Mouse (Mus musculus): Measurements from ENCODE around the gene Fitm1. TPM values are rescaled to one million over a fixed set of nuclear protein-coding genes. Genes with fewer than 3 reads are reported as not detected.

Fitm1 gene
- 1.4 and 4.2 TPM in 2 replicates for polyA plus RNA-seq (2016; fragmentation: Nextera tagmentation; extraction: Ambion mirVana)

DNA sequence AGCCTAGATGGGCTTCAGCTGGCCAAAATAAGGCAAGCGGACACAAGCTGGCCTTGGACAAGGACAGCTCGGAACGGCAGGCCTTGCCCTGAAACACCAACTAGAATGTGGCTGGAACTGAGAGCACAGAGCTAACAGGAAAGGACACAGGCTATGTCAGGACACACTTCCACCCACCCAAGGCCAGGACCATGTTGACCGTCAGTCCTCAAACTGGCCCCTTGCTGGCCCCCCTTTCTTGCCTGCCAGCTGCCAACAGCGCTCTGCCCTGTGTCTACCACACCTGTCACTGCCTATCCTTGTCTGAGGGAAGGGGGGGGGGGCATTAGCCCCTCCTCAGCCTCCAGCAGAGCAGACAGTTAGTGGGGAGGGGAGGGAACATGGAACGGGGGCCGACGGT is at the start of gene Fitm1:
TSS of gene Fitm1 (plus strand) at position 316 of the 400 bp plus-strand sequence.
- Histone ChIP-seq H3K4me3 (no peak within 1 kb of the TSS), H3K27me3 (no peaks in the 10 kb centered on the region), H3K4me1 (peaks cover 10% of the 10 kb centered on the region), H3K9ac (no peak within 1 kb of the TSS), H3K27ac (no peak within 1 kb of the TSS), H3K36me3 (peaks cover 10% of the 10 kb centered on the region), H3K4me2 (replicated peaks) (no peak within 1 kb of the TSS), H3K9me3 (replicated peaks) (no peaks in the 10 kb centered on the region)
- WGBS: 80% methylated on average over 8 of the region's 8 CpGs
- no peak for ATAC-seq (ENCODE audit: low FRiP score)

DNA sequence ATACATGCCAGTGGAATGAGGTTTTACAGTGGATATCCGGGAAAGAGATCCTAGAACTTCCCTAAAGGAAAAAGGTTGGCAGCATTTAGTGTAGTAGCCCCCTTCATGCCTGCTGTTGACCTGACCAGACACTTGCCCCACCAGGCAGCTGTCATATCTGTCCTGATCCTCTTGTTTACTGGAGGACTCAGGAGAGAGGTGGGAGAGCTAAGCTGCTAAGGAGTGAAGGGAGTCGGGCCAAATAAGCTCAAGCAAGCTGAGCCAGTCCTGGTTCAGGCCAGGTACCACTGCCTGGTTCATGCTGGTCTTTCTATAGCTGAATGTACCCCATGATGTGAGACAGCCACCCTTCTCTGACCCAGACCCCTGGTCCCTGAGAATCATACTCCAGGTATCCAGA is 48.7 kb upstream of the Fitm1 start:
- Histone ChIP-seq H3K36me3 (no peaks in the 10 kb centered on the region), H3K9ac (no peak overlapping the region), H3K27me3 (peaks cover 25% of the 10 kb centered on the region), H3K4me3 (no peak overlapping the region), H3K4me2 (replicated peaks) (no peak overlapping the region), H3K4me1 (no peaks in the 10 kb centered on the region), H3K9me3 (replicated peaks) (no peaks in the 10 kb centered on the region), H3K27ac (no peak overlapping the region)
- WGBS: 87% methylated on average over 2 of the region's 2 CpGs
- ATAC-seq (ENCODE audit: low FRiP score): no peak

DNA sequence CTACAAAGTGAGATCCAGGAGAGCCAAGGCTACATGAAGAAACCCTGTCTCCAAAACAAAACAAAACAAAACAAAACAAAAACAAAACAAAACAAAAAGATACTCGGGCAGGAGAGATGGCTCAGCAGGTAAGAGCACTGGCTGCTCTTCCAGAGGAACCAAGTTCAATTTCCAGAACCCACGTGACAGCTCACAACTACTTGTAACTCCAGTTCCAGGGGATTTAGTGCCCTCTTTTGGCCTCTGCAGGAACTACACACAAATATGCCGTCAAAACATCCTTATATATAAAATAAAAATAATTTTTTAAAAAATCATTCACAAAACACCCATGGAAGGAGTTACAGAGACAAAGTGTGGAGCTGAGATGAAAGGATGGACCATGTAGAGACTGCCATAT is 47.5 kb upstream of the Fitm1 start:
- H3K9ac ChIP-seq: no peak overlapping the region
- no peak overlapping the region for H3K27ac ChIP-seq
- H3K4me3 ChIP-seq: no peak overlapping the region
- peaks cover 15% of the 10 kb centered on the region for H3K27me3 ChIP-seq
- no peak for ATAC-seq (ENCODE audit: low FRiP score)
- WGBS: 21% methylated on average over 3 of the region's 3 CpGs
- H3K4me2 ChIP-seq (replicated peaks): no peak overlapping the region
- H3K4me1 ChIP-seq: no peaks in the 10 kb centered on the region
- H3K36me3 ChIP-seq: no peaks in the 10 kb centered on the region
- no peaks in the 10 kb centered on the region for H3K9me3 ChIP-seq (replicated peaks)

DNA sequence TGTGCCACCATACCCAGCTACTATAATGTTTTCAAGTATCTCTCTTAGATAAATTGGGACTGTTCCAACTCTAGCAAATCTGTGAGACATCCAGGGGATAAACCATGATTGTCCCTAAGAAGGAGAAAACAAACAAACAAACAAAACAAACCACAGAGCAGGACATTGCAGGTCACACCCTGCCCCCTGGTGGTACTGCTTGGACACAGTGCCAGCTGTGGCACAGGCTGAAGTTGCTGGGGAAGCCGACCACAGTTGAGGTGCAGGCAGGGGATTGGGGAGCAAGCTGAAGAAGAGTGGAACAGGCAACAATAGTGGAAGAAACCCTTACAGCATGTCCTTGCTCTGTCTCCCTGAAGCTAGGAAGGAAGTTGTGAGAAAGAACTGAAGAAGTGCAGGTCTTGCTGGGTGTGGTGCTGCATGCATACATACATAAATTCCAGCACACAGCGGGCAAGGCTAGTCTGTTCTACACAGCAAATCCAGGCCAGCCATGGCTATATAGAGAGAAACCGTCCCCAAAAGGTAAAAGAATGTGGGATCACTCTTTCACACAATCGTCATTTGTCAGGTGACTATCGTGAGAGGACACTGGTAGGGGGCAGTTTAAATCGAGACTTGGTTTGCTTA is 39.2 kb upstream of the Fitm1 start:
- Histone ChIP-seq H3K4me2 (replicated peaks) (no peak overlapping the region), H3K9me3 (replicated peaks) (no peaks in the 10 kb centered on the region), H3K36me3 (no peaks in the 10 kb centered on the region), H3K27ac (no peak overlapping the region), H3K4me1 (peaks cover 19% of the 10 kb centered on the region), H3K9ac (no peak overlapping the region), H3K27me3 (no peaks in the 10 kb centered on the region), H3K4me3 (no peak overlapping the region)
- no peak for ATAC-seq (ENCODE audit: low FRiP score)
- 52% methylated on average over 6 of the region's 6 CpGs for WGBS

DNA sequence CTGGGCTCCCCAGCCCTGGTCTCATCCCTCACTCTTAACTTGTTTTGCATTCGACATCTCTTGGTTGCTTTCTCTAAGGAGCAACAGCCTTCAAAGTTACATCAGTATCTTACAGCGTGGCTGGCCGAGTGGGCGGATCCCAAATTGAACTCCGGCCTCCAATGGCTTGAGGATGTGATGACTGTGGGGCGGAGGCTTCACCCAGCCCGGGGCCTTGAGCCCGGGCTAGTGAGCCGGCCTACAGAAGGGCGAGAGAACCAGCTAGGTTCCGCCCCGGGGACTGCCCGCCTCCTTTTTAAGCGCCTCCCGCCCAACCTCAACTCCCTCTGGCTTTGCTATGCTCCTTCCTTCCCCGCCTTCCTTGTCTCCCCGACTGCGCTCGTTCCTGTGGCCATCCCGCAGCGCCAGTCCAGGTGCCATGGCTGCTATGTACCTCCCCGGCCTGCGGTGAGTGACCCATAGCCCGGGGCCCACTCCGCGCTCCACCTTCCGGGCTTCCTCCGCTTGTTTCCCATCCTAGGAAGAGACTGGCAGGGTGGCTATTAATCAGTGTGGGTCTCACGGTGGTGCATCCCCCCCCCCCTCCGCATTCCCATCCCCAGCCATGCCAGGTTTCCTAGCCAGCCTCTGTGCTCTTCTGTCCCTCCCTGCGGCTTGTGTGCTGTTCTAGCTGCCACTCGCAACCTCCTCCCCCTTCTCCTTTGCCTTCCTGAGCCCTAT is 35.2 kb upstream of the Fitm1 start, which contains the start of gene Pck2:
TSS of gene Pck2 (plus strand) at position 200 of the 720 bp plus-strand sequence.
- H3K27ac ChIP-seq: peak within 1 kb of the TSS; percentile 86
- peak; percentile 85 for ATAC-seq (ENCODE audit: low FRiP score)
- H3K4me3 ChIP-seq: peak within 1 kb of the TSS; percentile 53
- no peaks in the 10 kb centered on the region for H3K9me3 ChIP-seq (replicated peaks)
- H3K27me3 ChIP-seq: no peaks in the 10 kb centered on the region
- H3K4me2 ChIP-seq (replicated peaks): peak within 1 kb of the TSS; percentile 87
- peak within 1 kb of the TSS; percentile 79 for H3K9ac ChIP-seq
- under 1% methylated on average over 32 of the region's 32 CpGs for WGBS
- H3K36me3 ChIP-seq: peaks cover 9% of the 10 kb centered on the region; the same call in 1 of the 2 replicates
- H3K4me1 ChIP-seq: peaks cover 22% of the 10 kb centered on the region

DNA sequence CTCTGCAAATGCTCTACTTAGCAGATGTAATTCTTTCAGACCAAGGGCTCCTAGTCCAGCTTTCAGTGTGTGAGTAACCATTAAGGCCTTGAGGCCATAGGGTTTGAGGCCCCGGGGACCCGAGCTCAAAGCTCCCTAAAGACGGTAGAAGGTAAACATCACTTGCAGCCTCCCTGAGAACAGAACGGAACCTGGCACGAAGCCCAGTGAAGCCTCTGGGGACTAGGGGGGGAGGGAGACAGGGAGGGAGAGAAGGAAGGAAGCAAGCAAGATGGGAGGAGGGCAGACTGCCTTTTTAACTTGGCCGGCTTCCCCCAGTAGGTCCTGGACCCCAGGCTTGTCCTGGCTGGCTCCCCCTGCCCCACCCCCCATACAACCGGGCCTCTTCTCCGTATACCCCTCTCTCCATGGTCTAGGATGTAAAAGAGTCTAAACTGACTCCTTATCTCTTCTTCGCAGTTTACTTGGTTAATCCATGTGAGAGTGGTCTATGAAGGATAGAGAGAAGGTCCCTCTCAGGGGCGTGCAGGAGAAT is 34.6 kb upstream of the Fitm1 start:
- Histone ChIP-seq H3K4me3 (peak overlapping the region; percentile 53), H3K4me1 (peaks cover 22% of the 10 kb centered on the region), H3K4me2 (replicated peaks) (peak overlapping the region; percentile 87), H3K27ac (peak overlapping the region; percentile 86), H3K9me3 (replicated peaks) (no peaks in the 10 kb centered on the region), H3K36me3 (peaks cover 13% of the 10 kb centered on the region; the same call in 1 of the 2 replicates), H3K27me3 (no peaks in the 10 kb centered on the region), H3K9ac (peak overlapping the region; percentile 79)
- WGBS: 8% methylated on average over 10 of the region's 10 CpGs
- ATAC-seq (ENCODE audit: low FRiP score): peak; percentile 62

DNA sequence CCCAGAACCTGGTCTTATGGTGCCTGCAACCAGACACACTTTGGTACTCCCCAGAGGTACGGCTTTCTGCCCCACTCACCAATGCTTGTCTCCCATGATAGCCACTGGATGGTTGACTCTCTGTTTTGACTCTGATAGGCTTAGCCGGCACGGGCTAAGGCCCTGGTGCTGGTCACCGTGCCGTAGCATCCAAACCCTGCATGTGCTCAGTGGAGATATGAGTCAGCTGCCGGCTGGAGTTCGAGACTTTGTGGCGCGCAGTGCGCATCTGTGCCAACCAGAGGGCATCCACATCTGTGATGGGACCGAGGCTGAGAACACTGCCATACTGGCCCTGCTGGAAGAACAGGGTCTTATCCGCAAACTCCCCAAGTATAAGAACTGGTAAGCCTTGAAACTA is 33.1 kb upstream of the Fitm1 start:
- Histone ChIP-seq H3K27ac (no peak overlapping the region), H3K9me3 (replicated peaks) (no peaks in the 10 kb centered on the region), H3K4me3 (no peak overlapping the region), H3K4me2 (replicated peaks) (no peak overlapping the region), H3K36me3 (peaks cover 16% of the 10 kb centered on the region; the same call in 1 of the 2 replicates), H3K4me1 (peaks cover 22% of the 10 kb centered on the region), H3K9ac (no peak overlapping the region), H3K27me3 (no peaks in the 10 kb centered on the region)
- 97% methylated on average over 12 of the region's 12 CpGs for WGBS
- ATAC-seq (ENCODE audit: low FRiP score): no peak

DNA sequence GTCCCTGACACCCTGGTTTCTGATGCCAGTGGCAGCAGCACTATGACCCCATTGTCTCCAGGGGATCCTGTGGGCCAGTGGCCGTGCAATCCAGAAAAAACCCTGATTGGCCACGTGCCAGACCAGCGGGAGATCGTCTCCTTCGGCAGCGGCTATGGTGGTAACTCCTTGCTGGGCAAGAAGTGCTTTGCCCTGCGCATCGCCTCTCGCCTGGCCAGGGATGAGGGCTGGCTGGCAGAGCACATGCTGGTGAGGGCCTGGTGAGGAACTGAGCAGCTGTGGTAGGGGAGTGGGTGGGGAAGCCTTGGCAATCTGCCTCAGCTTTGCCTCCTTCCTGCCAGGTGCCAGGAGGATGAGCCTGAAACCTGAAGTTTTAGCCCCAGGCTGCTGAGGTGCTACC is 31.1 kb upstream of the Fitm1 start:
- WGBS: 79% methylated on average over 9 of the region's 9 CpGs
- peaks cover 32% of the 10 kb centered on the region for H3K36me3 ChIP-seq
- H3K4me1 ChIP-seq: peaks cover 22% of the 10 kb centered on the region
- H3K4me3 ChIP-seq: no peak overlapping the region
- no peak overlapping the region for H3K9ac ChIP-seq
- no peaks in the 10 kb centered on the region for H3K27me3 ChIP-seq
- no peaks in the 10 kb centered on the region for H3K9me3 ChIP-seq (replicated peaks)
- no peak overlapping the region for H3K4me2 ChIP-seq (replicated peaks)
- ATAC-seq (ENCODE audit: low FRiP score): no peak
- H3K27ac ChIP-seq: no peak overlapping the region

DNA sequence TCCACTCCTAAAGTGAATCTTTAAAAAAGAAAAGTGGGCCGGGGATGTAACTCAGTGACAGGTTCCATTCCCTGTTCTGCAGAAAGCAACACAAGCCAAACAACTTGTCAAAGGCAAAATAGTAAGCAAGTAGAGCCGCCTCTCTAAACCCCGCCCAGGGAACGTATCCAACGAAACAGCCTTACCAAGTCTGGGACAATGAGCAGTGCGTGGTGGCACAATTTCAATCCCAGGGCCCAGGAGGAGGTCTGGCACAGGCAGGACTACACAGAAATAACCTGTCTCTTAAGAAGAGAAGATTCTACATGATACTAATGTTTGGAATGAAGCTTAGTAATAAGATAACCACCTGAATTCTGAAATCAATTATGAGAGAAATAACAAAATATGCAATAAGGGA is 25.2 kb upstream of the Fitm1 start:
- H3K4me1 ChIP-seq: no peaks in the 10 kb centered on the region
- H3K4me2 ChIP-seq (replicated peaks): no peak overlapping the region
- H3K9ac ChIP-seq: no peak overlapping the region
- no peak overlapping the region for H3K27ac ChIP-seq
- no peak for ATAC-seq (ENCODE audit: low FRiP score)
- H3K4me3 ChIP-seq: no peak overlapping the region
- peaks cover 22% of the 10 kb centered on the region; the same call in 1 of the 2 replicates for H3K36me3 ChIP-seq
- H3K27me3 ChIP-seq: no peaks in the 10 kb centered on the region
- WGBS: 89% methylated on average over 6 of the region's 6 CpGs
- H3K9me3 ChIP-seq (replicated peaks): no peaks in the 10 kb centered on the region

DNA sequence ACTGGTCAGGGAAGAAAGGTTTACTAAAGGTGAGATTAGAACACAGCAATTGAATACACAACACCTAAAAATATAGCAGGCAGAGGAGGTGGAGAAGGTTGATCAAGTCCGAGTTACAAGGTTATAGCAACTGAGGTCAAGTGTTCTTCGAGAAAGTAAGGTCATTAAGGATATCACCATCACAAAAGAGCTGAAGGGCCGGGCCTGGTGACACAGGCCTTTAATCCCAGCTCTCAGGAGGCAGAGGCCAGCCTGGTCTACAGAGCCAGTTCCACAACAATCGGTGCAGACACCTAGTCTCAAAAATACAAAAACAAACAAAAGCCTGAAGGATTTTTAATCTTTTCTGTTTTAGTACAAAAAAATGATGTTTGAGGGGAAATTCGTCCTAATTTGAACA is 24.1 kb upstream of the Fitm1 start:
- Histone ChIP-seq H3K27me3 (no peaks in the 10 kb centered on the region), H3K4me3 (no peak overlapping the region), H3K27ac (no peak overlapping the region), H3K4me1 (no peaks in the 10 kb centered on the region), H3K4me2 (replicated peaks) (no peak overlapping the region), H3K36me3 (peaks cover 16% of the 10 kb centered on the region; the same call in 1 of the 2 replicates), H3K9me3 (replicated peaks) (no peaks in the 10 kb centered on the region), H3K9ac (no peak overlapping the region)
- no peak for ATAC-seq (ENCODE audit: low FRiP score)
- WGBS: 68% methylated on average over 5 of the region's 5 CpGs

DNA sequence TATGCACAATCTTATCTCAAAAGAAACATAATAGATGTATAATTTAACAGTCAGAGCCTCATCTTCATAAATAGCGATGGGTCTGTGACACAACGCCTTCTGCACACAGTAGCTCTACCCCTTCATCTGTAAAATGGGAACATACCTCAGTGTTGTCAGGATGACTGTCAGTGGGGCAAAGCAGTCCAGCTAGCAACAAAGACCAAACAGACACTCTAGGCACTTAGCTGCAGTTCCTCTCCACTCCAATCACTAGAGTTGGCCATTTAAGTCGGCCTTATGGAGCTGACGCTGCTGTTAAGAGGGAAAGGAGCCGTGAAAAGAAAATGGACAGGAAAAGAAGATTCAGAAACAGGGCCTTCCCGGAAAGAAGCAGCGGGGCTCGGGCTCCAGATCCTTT is 23.6 kb upstream of the Fitm1 start:
- Histone ChIP-seq H3K9ac (no peak overlapping the region), H3K27me3 (no peaks in the 10 kb centered on the region), H3K4me1 (no peaks in the 10 kb centered on the region), H3K27ac (no peak overlapping the region), H3K36me3 (peaks cover 16% of the 10 kb centered on the region; the same call in 1 of the 2 replicates), H3K9me3 (replicated peaks) (no peaks in the 10 kb centered on the region), H3K4me3 (no peak overlapping the region), H3K4me2 (replicated peaks) (no peak overlapping the region)
- WGBS: 87% methylated on average over 8 of the region's 8 CpGs
- no peak for ATAC-seq (ENCODE audit: low FRiP score)

DNA sequence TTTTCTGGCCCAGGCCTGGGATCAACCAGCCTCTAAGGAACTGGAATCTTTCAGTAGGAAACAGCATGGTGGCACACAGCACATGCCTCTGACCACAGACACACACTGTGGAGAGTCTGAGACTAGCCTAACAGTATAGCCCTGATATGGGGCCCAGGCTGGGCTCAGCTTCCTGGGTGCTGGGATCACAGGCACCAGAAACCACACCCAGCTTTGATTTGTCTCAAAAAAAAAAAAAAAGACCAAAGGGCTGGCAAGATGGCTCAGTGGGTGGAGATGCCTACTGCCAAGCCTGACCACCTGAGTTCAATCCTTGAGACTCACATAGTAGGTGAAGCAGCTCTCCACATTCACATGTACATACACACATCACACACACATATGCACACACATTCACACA is 20.8 kb upstream of the Fitm1 start:
- H3K27me3 ChIP-seq: no peaks in the 10 kb centered on the region
- no peak for ATAC-seq (ENCODE audit: low FRiP score)
- H3K4me3 ChIP-seq: no peak overlapping the region
- no peaks in the 10 kb centered on the region for H3K36me3 ChIP-seq
- H3K4me2 ChIP-seq (replicated peaks): no peak overlapping the region
- H3K4me1 ChIP-seq: peaks cover 3% of the 10 kb centered on the region
- no peaks in the 10 kb centered on the region for H3K9me3 ChIP-seq (replicated peaks)
- H3K9ac ChIP-seq: no peak overlapping the region
- H3K27ac ChIP-seq: no peak overlapping the region

Measured in hindbrain, embryonic 12.5 days (tissue).